Mouse (Mus musculus): ENCODE results near the gene Blvra. TPM values are rescaled to one million over a fixed set of nuclear protein-coding genes. Genes with fewer than 3 reads are reported as not detected.
"Not testable (repeated sequence)": the region's sequence is repeated elsewhere in the genome, so short reads cannot be mapped to it uniquely, and the experiment has no call there.

Gene Blvra
- not detected in 2 replicates for polyA plus RNA-seq (2012; ENCODE audit: insufficient read depth, insufficient read length, low replicate concordance, missing spikeins)

GRCm38 (mm10) chr2:127070435-127070841 is at the start of gene Blvra:
Blvra (plus strand) TSS chr2:127070665.
- TF ChIP-seq CTCF (IDR thresholded peaks at IDR 0.05; ENCODE audit: insufficient read depth, low read depth, low read length): no peak
- TF ChIP-seq POLR2A (IDR thresholded peaks at IDR 0.05; ENCODE audit: insufficient read depth, low read depth, low read length): peak; percentile 29; the same call in 1 of the 2 replicates
- peaks cover 4% of the 10 kb centered on the region for H3K4me1 ChIP-seq (ENCODE audit: control insufficient read depth, insufficient read depth, low read length)
- under 1% methylated on average over 32 of the region's 32 CpGs for WGBS
- no peak within 1 kb of the TSS for H3K27ac ChIP-seq (ENCODE audit: insufficient read depth, low read depth, low read length)
- H3K4me3 ChIP-seq (ENCODE audit: insufficient read depth, low read depth, low read length): peak within 1 kb of the TSS; percentile 99

GRCm38 (mm10) chr2:127035006-127035605 is 35.4 kb upstream of the Blvra start:
- no peak overlapping the region for H3K4me3 ChIP-seq (ENCODE audit: insufficient read depth, low read depth, low read length)
- WGBS: 53% methylated on average over 9 of the region's 9 CpGs
- 0 out of 2 replicates have a peak, but pooled peaks cover 2% of the 10 kb centered on the region for H3K4me1 ChIP-seq (ENCODE audit: control insufficient read depth, insufficient read depth, low read length)
- no peak overlapping the region for H3K27ac ChIP-seq (ENCODE audit: insufficient read depth, low read depth, low read length)
- TF ChIP-seq CTCF (IDR thresholded peaks at IDR 0.05; ENCODE audit: insufficient read depth, low read depth, low read length) (no peak), POLR2A (IDR thresholded peaks at IDR 0.05; ENCODE audit: insufficient read depth, low read depth, low read length) (no peak)

- 92% methylated on average over 4 of the region's 4 CpGs for WGBS
- H3K27ac ChIP-seq (ENCODE audit: insufficient read depth, low read depth, low read length): no peak overlapping the region
Measured at GRCm38 (mm10) chr2:127037299-127037698, 33.2 kb upstream of the Blvra start.

GRCm38 (mm10) chr2:127061471-127061870 is 9.0 kb upstream of the Blvra start:
- 96% methylated on average over 9 of the region's 9 CpGs for WGBS
- no peak overlapping the region for H3K4me3 ChIP-seq (ENCODE audit: insufficient read depth, low read depth, low read length)
- no peaks in the 10 kb centered on the region for H3K4me1 ChIP-seq (ENCODE audit: control insufficient read depth, insufficient read depth, low read length)
- H3K27ac ChIP-seq (ENCODE audit: insufficient read depth, low read depth, low read length): no peak overlapping the region
- no peak for TF ChIP-seq POLR2A (IDR thresholded peaks at IDR 0.05; ENCODE audit: insufficient read depth, low read depth, low read length)
- TF ChIP-seq CTCF (IDR thresholded peaks at IDR 0.05; ENCODE audit: insufficient read depth, low read depth, low read length): no peak

More at GRCm38 (mm10) chr2:127037299-127037698, 33.2 kb upstream of the Blvra start:
- 0 out of 2 replicates have a peak, but pooled peaks cover 2% of the 10 kb centered on the region for H3K4me1 ChIP-seq (ENCODE audit: control insufficient read depth, insufficient read depth, low read length)
- no peak overlapping the region for H3K4me3 ChIP-seq (ENCODE audit: insufficient read depth, low read depth, low read length)
- TF ChIP-seq POLR2A (IDR thresholded peaks at IDR 0.05; ENCODE audit: insufficient read depth, low read depth, low read length) (no peak), CTCF (IDR thresholded peaks at IDR 0.05; ENCODE audit: insufficient read depth, low read depth, low read length) (no peak)

- 83% methylated on average over 7 of the region's 7 CpGs for WGBS
- TF ChIP-seq CTCF (IDR thresholded peaks at IDR 0.05; ENCODE audit: insufficient read depth, low read depth, low read length) (no peak), POLR2A (IDR thresholded peaks at IDR 0.05; ENCODE audit: insufficient read depth, low read depth, low read length) (no peak)
- Histone ChIP-seq H3K4me1 (ENCODE audit: control insufficient read depth, insufficient read depth, low read length) (peaks cover 4% of the 10 kb centered on the region), H3K4me3 (ENCODE audit: insufficient read depth, low read depth, low read length) (no peak overlapping the region), H3K27ac (ENCODE audit: insufficient read depth, low read depth, low read length) (no peak overlapping the region)
Measured at GRCm38 (mm10) chr2:127068806-127069205, 1.7 kb upstream of the Blvra start.

GRCm38 (mm10) chr2:127069781-127070434 is 557 bp upstream of the Blvra start:
- H3K27ac ChIP-seq (ENCODE audit: insufficient read depth, low read depth, low read length): no peak overlapping the region
- TF ChIP-seq POLR2A (IDR thresholded peaks at IDR 0.05; ENCODE audit: insufficient read depth, low read depth, low read length): no peak
- TF ChIP-seq CTCF (IDR thresholded peaks at IDR 0.05; ENCODE audit: insufficient read depth, low read depth, low read length): no peak

GRCm38 (mm10) chr2:127070879-127071278 is 414 bp downstream of the Blvra start:
- WGBS: 10% methylated on average over 9 of the region's 9 CpGs
- Histone ChIP-seq H3K27ac (ENCODE audit: insufficient read depth, low read depth, low read length) (no peak overlapping the region), H3K4me1 (ENCODE audit: control insufficient read depth, insufficient read depth, low read length) (peaks cover 4% of the 10 kb centered on the region), H3K4me3 (ENCODE audit: insufficient read depth, low read depth, low read length) (peak overlapping the region; percentile 99)
- TF ChIP-seq POLR2A (IDR thresholded peaks at IDR 0.05; ENCODE audit: insufficient read depth, low read depth, low read length): no peak
- TF ChIP-seq CTCF (IDR thresholded peaks at IDR 0.05; ENCODE audit: insufficient read depth, low read depth, low read length): no peak

More at GRCm38 (mm10) chr2:127069781-127070434, 557 bp upstream of the Blvra start:
- peaks cover 4% of the 10 kb centered on the region for H3K4me1 ChIP-seq (ENCODE audit: control insufficient read depth, insufficient read depth, low read length)
- peak overlapping the region; percentile 99 for H3K4me3 ChIP-seq (ENCODE audit: insufficient read depth, low read depth, low read length)
- WGBS: 13% methylated on average over 11 of the region's 11 CpGs

- WGBS: 96% methylated on average over 2 of the region's 2 CpGs
- TF ChIP-seq POLR2A (IDR thresholded peaks at IDR 0.05; ENCODE audit: insufficient read depth, low read depth, low read length): no peak
- no peak for TF ChIP-seq CTCF (IDR thresholded peaks at IDR 0.05; ENCODE audit: insufficient read depth, low read depth, low read length)
- H3K4me1 ChIP-seq (ENCODE audit: control insufficient read depth, insufficient read depth, low read length): peaks cover 4% of the 10 kb centered on the region
- H3K4me3 ChIP-seq (ENCODE audit: insufficient read depth, low read depth, low read length): no peak overlapping the region
- H3K27ac ChIP-seq (ENCODE audit: insufficient read depth, low read depth, low read length): no peak overlapping the region
Measured at GRCm38 (mm10) chr2:127074116-127074515, 3.7 kb downstream of the Blvra start.

- no peak overlapping the region for H3K27ac ChIP-seq (ENCODE audit: insufficient read depth, low read depth, low read length)
- H3K4me3 ChIP-seq (ENCODE audit: insufficient read depth, low read depth, low read length): no peak overlapping the region
- 78% methylated on average over 9 of the region's 9 CpGs for WGBS
- no peaks in the 10 kb centered on the region for H3K4me1 ChIP-seq (ENCODE audit: control insufficient read depth, insufficient read depth, low read length)
- no peak for TF ChIP-seq CTCF (IDR thresholded peaks at IDR 0.05; ENCODE audit: insufficient read depth, low read depth, low read length)
- TF ChIP-seq POLR2A (IDR thresholded peaks at IDR 0.05; ENCODE audit: insufficient read depth, low read depth, low read length): no peak
Measured at GRCm38 (mm10) chr2:127077611-127078010, 7.1 kb downstream of the Blvra start.

GRCm38 (mm10) chr2:127079066-127079465 is 8.6 kb downstream of the Blvra start:
- H3K4me3 ChIP-seq (ENCODE audit: insufficient read depth, low read depth, low read length); H3K4me1 ChIP-seq (ENCODE audit: control insufficient read depth, insufficient read depth, low read length); H3K27ac ChIP-seq (ENCODE audit: insufficient read depth, low read depth, low read length): not testable (repeated sequence)
- 58% methylated on average over 2 of the region's 2 CpGs for WGBS

All from olfactory bulb, adult 2 months (tissue).